Mouse (Mus musculus): ENCODE results near the gene F11r. TPM values are rescaled to one million over a fixed set of nuclear protein-coding genes. Genes with fewer than 3 reads are reported as not detected.

Gene F11r
- total and polyA plus RNA-seq, 3 experiments = 0.31 to 1.8 TPM; not detected in 1

DNA sequence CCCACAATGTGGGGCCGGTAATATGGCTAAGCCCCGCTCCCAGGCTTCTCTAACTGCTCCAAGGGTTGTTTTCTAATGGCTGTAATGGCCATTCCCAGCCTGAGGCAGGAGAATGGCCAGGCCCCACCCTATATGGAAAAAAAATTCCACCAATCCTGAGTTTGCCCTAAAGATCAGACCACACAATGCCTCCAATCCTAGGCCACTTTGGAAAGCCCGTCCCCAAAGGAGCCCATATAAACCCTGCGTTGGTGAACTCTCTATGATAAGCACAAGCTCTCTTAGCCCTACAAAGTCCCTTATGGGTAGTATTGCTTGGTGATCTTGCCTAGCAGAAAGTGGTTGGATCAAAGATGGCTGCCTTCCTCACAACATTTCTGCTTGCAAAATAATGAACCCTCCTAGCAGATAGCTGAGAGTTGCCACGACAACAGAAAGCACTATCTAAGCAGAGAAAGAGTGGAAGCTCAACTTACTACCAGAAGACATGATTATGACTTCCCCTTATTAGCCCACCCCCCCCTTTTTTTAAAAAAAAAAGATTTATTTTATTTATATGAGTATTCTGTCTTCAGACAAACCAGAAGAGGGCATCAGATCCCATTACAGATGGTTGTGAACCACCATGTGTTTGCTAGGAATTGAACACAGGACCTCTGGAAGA lies 28.5 kb downstream of the F11r start:
- peak overlapping the region; percentile 23; the same call in 1 of the 2 replicates for H3K27ac ChIP-seq (ENCODE audit: control insufficient read depth, low read depth, low read length)
- peak; percentile 44 for DNase-seq (ENCODE audit: low read depth, low spot score)
- no peak overlapping the region for H3K9ac ChIP-seq (ENCODE audit: control insufficient read depth, low read depth, low read length, poor library complexity, severe bottlenecking)
- no peaks in the 10 kb centered on the region for H3K9me3 ChIP-seq (replicated peaks; ENCODE audit: insufficient read depth, low read length)
- no peaks in the 10 kb centered on the region for H3K79me2 ChIP-seq (ENCODE audit: control insufficient read depth, insufficient read depth, low read length, poor library complexity)
- H3K4me1 ChIP-seq (ENCODE audit: control insufficient read depth in 1 of 2, insufficient read depth in 2 of 2, low read length in 2 of 2) = peaks cover 11 to 15% of the 10 kb centered on the region in 2 experiments
- TF ChIP-seq MYB (IDR thresholded peaks at IDR 0.05; ENCODE audit: low read depth, low read length) = no peak
- peak; percentile 71 for TF ChIP-seq TBP (IDR thresholded peaks at IDR 0.05; ENCODE audit: low read depth, low read length)
- no peak for TF ChIP-seq MEF2A (IDR thresholded peaks at IDR 0.05; ENCODE audit: extremely low read depth, insufficient replicate concordance, low read depth, low read length, poor library complexity, severe bottlenecking)
- no peak for TF ChIP-seq CTCF (IDR thresholded peaks at IDR 0.05 in 2 of 3, conservative IDR thresholded peaks at IDR 0.05 in 1 of 3; ENCODE audit: control insufficient read depth in 1 of 3, insufficient read depth in 1 of 3, low read depth in 2 of 3, low read length in 3 of 3, poor library complexity in 1 of 3, severe bottlenecking in 1 of 3)
- no peak for TF ChIP-seq SIN3A (IDR thresholded peaks at IDR 0.05; ENCODE audit: low read length)
- peak; percentile 68 for TF ChIP-seq ZNF384 (IDR thresholded peaks at IDR 0.05; ENCODE audit: low read depth, low read length)
- TF ChIP-seq POLR2AphosphoS2 (IDR thresholded peaks at IDR 0.05; ENCODE audit: low read length) = no peak
- no peak for TF ChIP-seq JUND (IDR thresholded peaks at IDR 0.05; ENCODE audit: low read depth, low read length)
- TF ChIP-seq KAT2A (conservative IDR thresholded peaks at IDR 0.05; ENCODE audit: low read depth, low read length) = no peak
- TF ChIP-seq TAL1 (IDR thresholded peaks at IDR 0.05; ENCODE audit: low read length) = no peak
- no peak for TF ChIP-seq USF2 (IDR thresholded peaks at IDR 0.05; ENCODE audit: borderline replicate concordance in 1 of 2, insufficient read depth in 1 of 2, low read depth in 1 of 2, low read length in 2 of 2)
- TF ChIP-seq ZC3H11A (IDR thresholded peaks at IDR 0.05; ENCODE audit: low read depth, low read length) = no peak
- no peak for TF ChIP-seq ZKSCAN1 (IDR thresholded peaks at IDR 0.05; ENCODE audit: low read depth, low read length)
- no peak for TF ChIP-seq CHD1 (IDR thresholded peaks at IDR 0.05; ENCODE audit: low read depth, low read length)
- peak; percentile 26; the same call in 1 of the 2 replicates for TF ChIP-seq RCOR1 (IDR thresholded peaks at IDR 0.05; ENCODE audit: low read depth, low read length)
- TF ChIP-seq TCF12 (IDR thresholded peaks at IDR 0.05; ENCODE audit: low read depth, low read length) = no peak
- no peak for TF ChIP-seq GABPA (IDR thresholded peaks at IDR 0.05; ENCODE audit: low read depth, low read length)
- H3K4me3 ChIP-seq (ENCODE audit: control insufficient read depth in 1 of 2, insufficient read depth in 1 of 2, low read depth in 2 of 2, low read length in 2 of 2) = 0 out of 4 replicates have a peak overlapping the region, but pooled peaks of 1 of the 2 experiments have one; percentile 21
- H3K36me3 ChIP-seq (ENCODE audit: control insufficient read depth in 1 of 2, insufficient read depth in 2 of 2, low read length in 2 of 2) = peaks cover 0 to 16% of the 10 kb centered on the region in 2 experiments; a peak in 2 of 4 replicates
- peaks cover 0 to 1% of the 10 kb centered on the region in 2 experiments; a peak in 1 of 4 replicates for H3K27me3 ChIP-seq (ENCODE audit: control insufficient read depth in 1 of 2, insufficient read depth in 2 of 2, low read length in 2 of 2)

DNA sequence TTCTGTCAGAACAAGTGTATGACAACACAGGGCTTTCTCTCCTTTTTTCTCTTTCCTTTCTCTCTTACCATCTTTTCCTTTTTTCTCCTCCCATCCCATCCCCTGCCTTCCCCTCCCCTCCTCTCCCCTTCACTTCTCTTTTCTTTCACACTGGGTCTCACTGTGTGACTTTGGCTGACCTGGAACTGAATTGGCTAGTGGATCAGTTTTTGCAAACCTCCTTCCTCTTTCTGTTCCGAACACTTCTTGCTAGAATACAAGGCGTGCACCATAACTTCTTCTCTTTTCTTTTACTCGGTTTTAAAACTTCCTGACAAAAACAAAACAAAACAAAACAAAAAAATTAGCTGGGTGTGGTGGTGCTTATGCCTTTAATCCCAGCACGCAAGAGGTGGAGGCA lies 29.2 kb downstream of the F11r start:
- Histone ChIP-seq H3K27me3 (ENCODE audit: control insufficient read depth in 1 of 2, insufficient read depth in 2 of 2, low read length in 2 of 2) (peaks cover 0 to 1% of the 10 kb centered on the region in 2 experiments; a peak in 1 of 4 replicates), H3K9ac (ENCODE audit: control insufficient read depth, low read depth, low read length, poor library complexity, severe bottlenecking) (0 out of 2 replicates have a peak overlapping the region, but pooled peaks have one; percentile 2), H3K9me3 (replicated peaks; ENCODE audit: insufficient read depth, low read length) (no peaks in the 10 kb centered on the region), H3K79me2 (ENCODE audit: control insufficient read depth, insufficient read depth, low read length, poor library complexity) (no peaks in the 10 kb centered on the region), H3K4me3 (ENCODE audit: control insufficient read depth in 1 of 2, insufficient read depth in 1 of 2, low read depth in 2 of 2, low read length in 2 of 2) (peak overlapping the region; percentile 9 to 35; a peak in 3 of 4 replicates), H3K36me3 (ENCODE audit: control insufficient read depth in 1 of 2, insufficient read depth in 2 of 2, low read length in 2 of 2) (peaks cover 0 to 16% of the 10 kb centered on the region in 2 experiments; a peak in 2 of 4 replicates), H3K27ac (ENCODE audit: control insufficient read depth, low read depth, low read length) (no peak overlapping the region; the same call in 1 of the 2 replicates), H3K4me1 (ENCODE audit: control insufficient read depth in 1 of 2, insufficient read depth in 2 of 2, low read length in 2 of 2) (peaks cover 11 to 21% of the 10 kb centered on the region in 2 experiments)
- DNase-seq (ENCODE audit: low read depth, low spot score) = peak; percentile 63
- TF ChIP-seq MAFK (IDR thresholded peaks at IDR 0.05; ENCODE audit: borderline replicate concordance, low read depth, low read length) = no peak
- peak; percentile 47; the same call in 1 of the 2 replicates for TF ChIP-seq HCFC1 (IDR thresholded peaks at IDR 0.05; ENCODE audit: low read depth, low read length)
- no peak for TF ChIP-seq ZC3H11A (IDR thresholded peaks at IDR 0.05; ENCODE audit: low read depth, low read length)
- TF ChIP-seq GABPA (IDR thresholded peaks at IDR 0.05; ENCODE audit: low read depth, low read length) = no peak
- TF ChIP-seq CHD2 (IDR thresholded peaks at IDR 0.05; ENCODE audit: low read length) = no peak
- no peak for TF ChIP-seq SMC3 (IDR thresholded peaks at IDR 0.05; ENCODE audit: low read depth, low read length)
- TF ChIP-seq EP300 (IDR thresholded peaks at IDR 0.05; ENCODE audit: low read depth in 1 of 2, low read length in 2 of 2) = no peak
- peak; percentile 10; the same call in 1 of the 2 replicates for TF ChIP-seq ZNF384 (IDR thresholded peaks at IDR 0.05; ENCODE audit: low read depth, low read length)

Measured in MEL (cell line).